Mouse (Mus musculus) spleen, adult 2 months (tissue): ENCODE data around the gene Mfsd4b3.

ENCODE experiments used
- CTCF ChIP-seq: fragments of 200-500 bp; IDR thresholded peaks from 2 replicates; pipeline ENCODE4 v1.5.1; 2011; ENCODE audit warnings: mild to moderate bottlenecking, inconsistent platforms; ENCODE audit not compliant: insufficient read depth, insufficient read length, insufficient replicate concordance; ENCODE audit errors: extremely low read depth
- POLR2A ChIP-seq: fragments of 200-500 bp; IDR thresholded peaks from 2 replicates; pipeline ENCODE4 v1.6.1; 2011; ENCODE audit warnings: low read depth, low read length, inconsistent platforms

- no peak for TF ChIP-seq CTCF
- TF ChIP-seq POLR2A, result no peak
These were observed 22.7 kb upstream of the Mfsd4b3 start for GRCm38 (mm10) chr10:39982604-39983003.
